Mouse (Mus musculus) brain, adult 2 months (tissue): ENCODE data around the gene Dppa4.

Source experiments
- DNase-seq: peaks from one replicate; pipeline ENCODE4 v3.0.0; 2011; ENCODE audit warnings: low read depth, low spot score

Dppa4 gene

DNA sequence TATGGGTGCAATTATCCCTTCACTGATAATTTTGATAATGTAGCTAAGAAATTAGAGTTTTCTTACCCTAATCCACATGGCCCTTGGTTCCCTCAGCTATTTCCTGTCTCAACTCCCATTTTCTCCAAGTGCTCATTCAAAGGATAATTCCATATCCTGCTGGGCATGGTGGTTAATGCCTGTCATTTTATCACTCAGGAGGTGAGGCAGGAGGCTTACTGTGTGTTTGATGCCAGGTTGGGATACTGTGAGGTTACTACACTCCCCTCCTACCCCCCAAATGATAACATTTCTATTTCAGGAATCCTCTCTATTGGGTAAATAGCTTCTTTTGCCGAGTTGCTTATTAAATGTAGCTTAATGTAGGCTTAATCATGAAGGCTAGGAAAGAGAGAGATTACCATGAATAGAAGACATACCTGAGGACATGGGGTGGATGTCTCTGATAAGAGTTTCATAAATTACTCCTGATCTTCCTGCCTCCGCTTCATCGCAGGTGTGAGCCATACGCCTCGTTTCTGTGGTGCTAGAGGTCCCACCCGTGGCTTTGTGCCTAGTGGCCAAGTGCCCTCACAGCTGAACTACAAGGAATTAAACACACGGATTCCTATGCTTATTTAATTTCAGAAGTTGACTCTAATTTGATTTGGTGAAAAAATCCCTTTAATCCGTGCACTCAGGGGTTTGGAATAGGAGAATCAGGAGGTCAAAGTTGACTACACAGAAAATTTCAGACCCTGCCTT, 40.2 kb downstream of the Dppa4 start:
- no peak for DNase-seq

DNA sequence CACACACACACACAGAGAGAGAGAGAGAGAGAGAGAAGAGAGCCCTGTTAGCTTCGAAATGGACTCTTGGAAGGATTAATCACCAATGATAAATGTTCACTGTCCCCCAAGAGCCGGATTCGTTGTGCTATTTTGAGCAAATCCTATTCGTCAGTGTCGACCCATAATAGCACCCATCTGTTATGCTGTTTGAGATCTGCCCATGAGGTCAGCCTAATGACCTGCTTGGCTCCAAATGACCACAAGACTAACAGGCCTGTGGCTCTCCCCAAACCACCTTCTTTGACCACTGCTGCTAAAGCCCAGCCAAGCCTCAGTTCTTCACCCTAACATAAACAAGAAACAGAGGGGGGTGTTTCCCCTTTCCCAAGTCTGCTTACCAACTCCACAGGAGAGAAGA, 43.4 kb downstream of the Dppa4 start:
- peak; percentile 83 for DNase-seq

DNA sequence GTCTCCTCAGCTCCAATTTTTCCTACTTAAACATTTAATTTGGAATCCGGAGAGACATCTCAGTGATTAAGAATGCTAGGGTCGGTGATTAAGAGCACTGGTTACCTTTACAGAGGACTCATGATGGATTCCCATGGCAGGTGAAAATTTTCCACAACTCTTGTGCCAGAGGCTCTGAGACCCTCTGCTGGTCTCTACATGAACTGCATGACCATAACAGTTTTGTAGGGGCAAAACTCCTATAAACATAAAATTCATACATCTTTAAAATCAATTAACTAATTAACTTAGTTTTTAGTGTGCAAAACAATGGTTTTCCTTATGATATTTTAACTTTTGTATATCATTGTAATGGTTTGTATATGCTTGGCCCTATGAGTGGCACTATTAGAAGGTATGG, 44.9 kb downstream of the Dppa4 start:
- DNase-seq: no peak

DNA sequence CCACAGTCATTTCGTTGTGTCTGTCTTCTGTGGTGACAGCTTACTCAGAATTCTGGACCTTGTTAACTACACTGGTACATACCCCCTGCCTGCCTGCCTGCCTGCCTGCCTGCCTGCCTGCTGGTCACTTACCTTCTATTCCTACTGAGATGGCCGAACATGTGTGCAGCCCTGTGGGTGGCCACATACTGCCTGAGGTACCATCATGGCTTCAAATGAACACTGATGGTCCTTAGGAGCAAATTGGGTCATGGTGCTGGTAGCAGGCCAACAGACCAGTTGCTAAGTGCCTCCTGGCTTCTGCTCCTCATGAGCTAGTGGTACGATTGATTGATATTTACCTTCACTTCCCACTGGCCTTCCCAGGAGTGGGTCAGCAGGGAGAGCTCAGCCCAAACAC, 48.3 kb downstream of the Dppa4 start:
- peak; percentile 97 for DNase-seq

DNA sequence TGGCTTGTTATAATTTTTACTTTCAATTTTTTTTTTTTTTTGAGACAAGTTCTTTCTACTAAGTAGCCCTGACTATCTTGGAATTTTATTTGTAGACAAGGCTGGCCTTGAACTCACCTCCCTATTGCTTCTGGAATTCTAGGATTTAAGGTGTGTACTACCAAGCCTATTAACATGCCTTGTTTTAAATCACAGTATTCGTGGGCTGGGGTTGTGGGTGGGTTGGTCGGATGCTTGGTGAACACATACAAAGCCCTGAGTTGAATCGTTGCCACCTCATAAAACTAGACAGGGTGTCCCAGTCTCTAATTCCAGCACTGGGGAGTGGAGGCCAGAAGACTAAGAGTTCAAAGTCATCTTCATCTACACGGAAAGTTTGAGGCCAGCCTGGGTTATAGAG, 51.8 kb downstream of the Dppa4 start:
- no peak for DNase-seq
